ENCODE assay signal across 26 mouse cellular contexts in the genomic region with DNA sequence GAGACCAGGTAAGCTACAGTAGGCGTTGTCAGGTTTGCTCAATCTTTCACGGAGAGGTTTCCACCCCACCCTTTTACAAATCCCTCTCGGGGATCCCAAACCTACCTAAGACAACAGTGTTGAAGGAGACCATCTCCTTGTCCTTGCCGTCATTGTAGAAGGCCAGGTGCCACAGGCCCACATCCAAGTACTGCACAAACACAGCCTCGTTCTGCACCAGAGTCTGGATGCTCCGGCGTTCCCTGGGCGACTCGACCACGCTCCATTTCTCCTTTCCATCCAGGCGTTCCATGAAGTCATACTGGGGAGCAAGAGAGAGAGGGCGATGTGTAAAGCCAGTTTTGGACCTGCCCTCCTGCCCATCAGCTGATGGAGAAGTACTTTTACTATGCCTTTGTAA.
"Had no signal": no experiment of that assay in that cellular context is flagged by ENCODE, and none has a peak within 500 bp of the region (broad histone marks: within the 10 kb centered on the region; RNA-seq: fewer than 3 reads in every experiment).

No protein-coding gene starts in this region.

- H3K4me2 ChIP-seq: heart, embryonic 11.5 days; heart, embryonic 13.5 days; heart, embryonic 15.5 days; hindbrain, embryonic 12.5 days; hindbrain, embryonic 14.5 days; limb, embryonic 12.5 days; liver, embryonic 11.5 days; liver, embryonic 13.5 days had no signal

- H3K27me3 ChIP-seq: heart, embryonic 13.5 days; heart, embryonic 15.5 days; hindbrain, embryonic 12.5 days; liver, embryonic 13.5 days had no signal

- H3K9me3 ChIP-seq: heart, embryonic 13.5 days; heart, embryonic 15.5 days; hindbrain, embryonic 10.5 days; hindbrain, embryonic 12.5 days; limb, embryonic 12.5 days; liver, embryonic 13.5 days had no signal

- DNase-seq: gastrocnemius, adult 2 months; gastrocnemius, postnatal 10 days; gastrocnemius, postnatal 25 days; heart, adult 2 months; heart, postnatal 14 days; heart, postnatal 4 days; kidney, adult 18-20 months; kidney, adult 8-10 months; kidney, postnatal 10 days; kidney, postnatal 25 days; kidney, postnatal 4 days; liver; liver, embryonic 13.5 days had no signal

- H3K4me3 ChIP-seq: gastrocnemius, adult 2 months; heart, adult 2 months; heart, embryonic 13.5 days; heart, embryonic 15.5 days; hindbrain, embryonic 10.5 days; hindbrain, embryonic 12.5 days; layer of hippocampus, adult 2 months; left cerebral cortex, adult 2 months; limb, embryonic 12.5 days; liver, embryonic 13.5 days had no signal

- H3K4me1 ChIP-seq: heart, embryonic 15.5 days; hindbrain, embryonic 12.5 days; liver, embryonic 13.5 days had no signal

- H3K27ac ChIP-seq: gastrocnemius, adult 2 months; heart, adult 2 months; heart, embryonic 13.5 days; heart, embryonic 15.5 days; hindbrain, embryonic 10.5 days; hindbrain, embryonic 12.5 days; hindbrain, embryonic 14.5 days; layer of hippocampus, adult 2 months; left cerebral cortex, adult 2 months; limb, embryonic 12.5 days; liver, embryonic 13.5 days had no signal

- H3K9ac ChIP-seq: heart, embryonic 13.5 days; heart, embryonic 15.5 days; hindbrain, embryonic 12.5 days; hindbrain, embryonic 14.5 days; limb, embryonic 12.5 days; liver, embryonic 13.5 days had no signal

- ATAC-seq: hindbrain, embryonic 16.5 days; inflammation-experienced regulatory T-cells, adult 6 months; intestine, embryonic 16.5 days had no signal

- H3K36me3 ChIP-seq: heart, embryonic 13.5 days; heart, embryonic 15.5 days; limb, embryonic 12.5 days; liver, embryonic 13.5 days had no signal
